Mouse (Mus musculus) left cerebral cortex, adult 11 months (tissue): ENCODE results near the gene Aldh1l1.

Experiments used
- DNase-seq: peaks from one replicate; pipeline ENCODE4 v3.0.0; 2022; ENCODE audit warnings: low spot score

The Aldh1l1 gene

DNA sequence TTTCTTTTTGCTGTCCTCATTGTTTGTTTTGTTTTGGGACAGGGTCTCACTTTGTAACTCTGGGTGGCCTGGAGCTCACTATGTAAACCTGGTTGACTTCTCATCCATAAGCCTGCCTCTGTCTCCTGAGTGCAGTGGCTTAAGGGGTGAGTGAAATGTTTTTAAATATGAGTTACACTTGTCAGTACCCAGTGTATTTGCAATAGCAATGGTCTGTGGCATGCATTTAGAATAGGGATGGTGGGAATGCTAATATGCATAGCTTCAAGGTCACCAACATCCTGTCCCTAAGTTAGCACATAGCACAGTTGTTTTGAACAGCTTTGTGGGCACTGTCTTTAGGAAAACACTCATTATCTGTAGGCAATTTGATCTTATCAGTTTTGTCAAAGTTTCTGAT lies 21.2 kb downstream of the Aldh1l1 start:
- DNase-seq: no peak

DNA sequence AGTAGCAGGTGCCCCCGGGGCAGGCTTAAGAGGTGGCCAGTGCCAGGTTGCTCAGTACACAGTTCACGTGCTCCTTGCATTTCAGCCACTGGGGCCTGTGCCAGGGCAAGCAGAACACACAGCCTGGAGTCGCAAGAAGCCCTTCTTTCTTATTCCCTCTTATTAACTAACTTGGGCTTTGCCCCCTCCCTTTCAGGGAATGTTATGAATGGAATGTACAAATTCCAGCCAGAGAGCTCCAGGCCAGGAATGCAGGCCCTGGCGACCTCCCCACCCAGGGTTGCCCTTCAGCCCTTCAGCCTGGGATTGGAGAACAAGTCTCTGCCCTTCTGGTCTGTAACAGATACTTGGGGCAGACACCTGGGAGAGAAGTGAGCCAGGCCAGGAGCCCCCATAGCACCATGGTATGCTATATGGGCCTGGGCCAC lies 22.0 kb downstream of the Aldh1l1 start:
- no peak for DNase-seq

DNA sequence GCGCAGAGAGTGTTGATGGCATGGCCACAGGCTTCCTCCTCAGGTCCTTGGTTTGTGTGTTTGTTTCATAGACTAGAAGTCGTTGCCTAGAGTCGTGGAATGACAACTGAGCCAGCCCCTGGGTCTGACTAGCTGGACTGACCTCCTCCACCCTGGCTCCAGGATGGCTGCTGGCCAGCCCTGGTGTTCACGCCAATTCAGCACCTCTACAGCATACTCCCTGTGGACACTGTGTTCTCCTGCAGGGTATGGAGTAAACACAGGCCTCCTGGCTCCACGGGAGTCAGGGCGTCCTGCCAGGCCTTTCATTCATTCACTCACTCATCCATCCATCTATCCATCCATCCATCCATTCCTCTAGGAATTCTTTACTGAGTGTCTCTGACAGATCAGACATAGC lies 22.9 kb downstream of the Aldh1l1 start:
- no peak for DNase-seq

DNA sequence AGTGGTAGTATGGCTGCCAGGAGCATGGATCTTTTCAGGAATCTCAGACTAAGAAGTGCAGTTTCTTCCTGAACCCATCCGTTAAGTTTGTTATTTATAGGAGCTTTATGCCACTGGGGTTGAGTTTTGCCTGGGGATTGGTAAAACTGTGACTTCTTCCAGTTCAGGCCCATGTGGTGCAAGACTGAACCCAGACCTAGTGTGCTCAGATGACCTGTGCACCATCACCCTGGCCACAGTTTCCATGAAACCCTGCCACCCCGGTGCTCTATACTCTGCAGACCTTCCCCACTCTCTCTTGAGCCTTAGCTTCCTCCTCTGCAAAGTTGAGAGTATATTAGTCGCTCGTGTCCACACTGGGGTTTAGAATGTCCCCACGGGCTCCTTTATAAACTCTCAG lies 26.2 kb downstream of the Aldh1l1 start:
- no peak for DNase-seq

DNA sequence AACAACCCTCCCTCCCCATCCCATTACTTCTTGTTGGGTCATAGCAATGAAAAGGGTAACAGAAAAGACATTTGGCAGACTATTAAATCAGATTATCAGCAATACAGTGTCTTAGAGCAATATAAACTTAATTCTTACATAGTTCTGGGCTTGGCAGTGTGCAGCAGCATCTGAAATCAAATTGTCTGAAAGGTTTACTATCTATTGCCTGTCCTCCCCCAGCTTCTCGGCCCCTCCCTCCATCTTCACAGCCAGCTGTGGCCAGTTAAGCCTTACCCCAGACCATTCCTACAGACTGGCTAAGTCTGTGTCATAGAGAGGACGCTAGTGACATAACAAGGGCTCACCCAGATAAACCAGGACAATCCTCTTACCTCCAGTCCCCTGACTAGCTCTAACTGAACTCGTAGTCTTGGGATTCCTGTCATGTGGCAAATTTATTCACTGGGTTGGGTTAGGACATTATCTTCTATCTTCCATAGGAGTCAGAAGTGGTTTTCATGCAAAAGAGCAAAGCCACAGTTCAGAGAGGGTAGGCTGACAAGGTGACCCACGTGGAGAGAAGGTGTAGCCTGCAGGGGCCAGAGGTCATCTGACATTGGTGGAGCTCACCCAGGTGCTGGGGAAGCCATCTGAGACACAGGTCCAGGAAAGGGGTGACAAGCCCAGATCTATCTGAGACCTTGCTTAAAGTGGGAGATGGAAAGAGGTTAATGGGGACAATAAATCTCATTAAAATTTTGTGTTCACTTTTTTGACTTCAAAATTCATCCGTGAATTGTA lies 27.0 kb downstream of the Aldh1l1 start:
- no peak for DNase-seq

DNA sequence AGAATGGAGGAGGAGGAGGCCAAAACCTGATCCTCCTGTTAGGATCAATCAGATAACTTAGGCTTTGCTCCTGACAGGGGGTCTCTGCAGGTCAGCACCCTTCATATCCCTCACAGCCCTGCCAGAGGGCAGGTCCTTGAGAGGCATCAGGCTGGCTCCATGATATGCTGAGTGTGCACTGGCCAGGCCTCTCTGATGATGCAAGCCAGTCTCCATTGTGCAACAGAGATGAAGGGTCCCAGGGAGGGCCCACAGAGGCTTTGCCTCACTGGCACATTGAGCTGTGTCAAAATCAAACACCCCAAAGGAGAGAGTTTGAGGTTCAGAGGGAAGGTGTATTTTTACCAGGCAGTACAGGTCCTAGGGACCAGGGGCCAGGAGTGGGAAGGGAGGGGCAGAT lies 28.1 kb downstream of the Aldh1l1 start:
- no peak for DNase-seq

DNA sequence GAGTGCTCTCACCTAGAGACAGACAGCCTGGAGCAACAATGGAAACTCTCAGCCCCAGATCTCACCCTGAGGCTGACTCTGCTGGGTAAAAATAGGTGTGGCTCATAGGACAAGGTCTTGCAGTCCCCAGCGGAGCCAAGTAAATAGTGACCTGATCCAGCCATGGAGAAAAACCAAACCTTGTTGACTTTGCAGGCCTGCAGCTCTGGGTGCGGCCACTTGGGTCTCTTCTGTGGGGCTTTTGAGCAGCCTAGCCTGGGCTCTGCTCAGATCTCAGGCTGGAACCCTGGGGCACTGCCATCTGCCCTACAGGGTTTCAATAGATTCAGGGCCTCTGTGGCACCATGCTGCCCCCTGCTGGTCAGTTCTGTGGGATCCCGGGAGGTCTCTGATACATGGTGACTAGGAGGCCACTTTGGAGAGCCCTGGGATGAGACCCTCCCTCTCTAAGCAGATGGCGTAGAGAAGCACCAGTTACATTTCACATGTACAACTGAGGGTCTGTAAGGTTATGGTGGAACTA lies 28.7 kb downstream of the Aldh1l1 start:
- peak; percentile 66 for DNase-seq

DNA sequence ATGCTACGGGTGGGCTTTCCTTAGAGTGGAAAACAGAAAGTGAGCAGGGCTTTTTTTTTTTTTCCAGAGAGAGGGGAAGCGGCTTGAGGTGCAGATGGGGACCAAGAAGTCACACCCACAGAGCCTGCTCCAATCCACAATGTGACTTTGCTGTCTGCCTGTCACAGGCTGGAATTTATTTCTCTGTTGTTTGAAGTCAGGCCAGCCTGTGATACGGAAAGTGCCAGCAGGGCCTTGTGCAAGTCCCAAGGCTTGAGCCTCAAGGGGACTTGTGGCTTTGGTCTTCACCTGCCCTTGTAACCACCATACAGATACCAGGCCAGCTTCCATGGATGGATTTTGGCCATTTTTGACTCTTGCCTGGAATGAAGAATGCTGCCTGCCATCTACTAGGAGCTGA lies 32.7 kb downstream of the Aldh1l1 start:
- DNase-seq: no peak

DNA sequence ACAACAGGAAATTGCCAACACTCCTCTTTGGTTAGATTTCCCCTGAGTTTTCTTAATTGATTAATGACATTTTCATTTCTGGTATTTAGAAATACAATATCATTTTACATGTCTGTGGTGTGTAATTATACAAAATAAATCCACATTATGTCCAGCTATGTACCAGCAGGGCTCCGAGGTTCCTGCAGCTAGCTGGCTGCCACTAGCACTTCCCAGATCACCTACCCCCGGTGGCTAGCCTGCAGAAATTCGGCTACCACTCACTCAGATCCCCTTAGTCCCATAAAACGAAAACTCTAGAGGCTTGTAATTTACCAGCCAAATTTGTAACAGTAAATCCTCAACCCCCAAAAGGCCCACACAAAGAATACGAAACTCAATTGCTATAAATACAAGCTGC lies 33.1 kb downstream of the Aldh1l1 start:
- no peak for DNase-seq

DNA sequence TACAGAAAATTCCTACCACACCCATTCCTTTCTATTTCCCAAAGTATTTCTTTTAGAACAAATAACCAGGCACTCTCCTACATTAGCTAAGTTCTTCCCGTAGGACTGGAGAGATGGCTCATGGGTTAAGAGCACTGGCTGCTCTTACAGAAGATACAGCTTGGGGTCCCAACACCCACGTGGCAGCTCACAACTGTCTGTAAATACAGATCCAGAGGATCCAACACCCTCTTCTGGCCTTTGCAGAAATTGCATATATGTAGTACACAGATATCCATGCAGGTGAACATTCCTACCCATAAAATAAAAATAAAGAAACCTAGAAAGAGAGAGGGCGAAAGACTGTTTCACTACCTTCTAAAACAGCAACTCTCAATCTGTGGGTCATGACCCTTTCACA lies 40.2 kb downstream of the Aldh1l1 start:
- DNase-seq: no peak

DNA sequence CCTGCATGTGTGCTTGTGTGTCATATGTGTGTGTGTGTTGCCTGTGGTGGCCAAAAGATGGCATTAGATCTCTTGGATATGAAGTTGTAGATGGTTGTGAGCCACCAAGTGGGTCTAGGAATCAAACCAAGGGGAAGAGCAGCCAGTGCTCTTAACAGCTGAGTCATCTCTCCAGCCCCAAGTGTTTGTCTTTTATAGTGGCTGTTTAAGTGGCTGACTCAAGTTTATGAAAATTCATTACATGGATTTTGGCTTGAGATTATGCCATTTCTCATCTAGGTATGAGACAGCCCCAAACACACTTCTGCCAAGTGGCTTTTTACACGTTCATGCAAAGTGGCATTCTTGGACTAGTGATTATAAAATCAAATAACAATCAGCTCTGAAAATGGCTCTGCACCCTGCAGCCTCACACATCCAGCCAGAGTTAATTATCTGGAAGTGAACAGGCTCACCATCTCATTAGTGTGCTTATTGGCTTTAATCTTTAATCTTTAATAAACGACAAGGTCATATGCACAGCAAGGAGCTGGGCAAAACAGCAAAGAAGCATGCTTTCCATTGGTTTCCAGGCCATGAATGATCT lies 43.3 kb downstream of the Aldh1l1 start:
- DNase-seq: no peak

DNA sequence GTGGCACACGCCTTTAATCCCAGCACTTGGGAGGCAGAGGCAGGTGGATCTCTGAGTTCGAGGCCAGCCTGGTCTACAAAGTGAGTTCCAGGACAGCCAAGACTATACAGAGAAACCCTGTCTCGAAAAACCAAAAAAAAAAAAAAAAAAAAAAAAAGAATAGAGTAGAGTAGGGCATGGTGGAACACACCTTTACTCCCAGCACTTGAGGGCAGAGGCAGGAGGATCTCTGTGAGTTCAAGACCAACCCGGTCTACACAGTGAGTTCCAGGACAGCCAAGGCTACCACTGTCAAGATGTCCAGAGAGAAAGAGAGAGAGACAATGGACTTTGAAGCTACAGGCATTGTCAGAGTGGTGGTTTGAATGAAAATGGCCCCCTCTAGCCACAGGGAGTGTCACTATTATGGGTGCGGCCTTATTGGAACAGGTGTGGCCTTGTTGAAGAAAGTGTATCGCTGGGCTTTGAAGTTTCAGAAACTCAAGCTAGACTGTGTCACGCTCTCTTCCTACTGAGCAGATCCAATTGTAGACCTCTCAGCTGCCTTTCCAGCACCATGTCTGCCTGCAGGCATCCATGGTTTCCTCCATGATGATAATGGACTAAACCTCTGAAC lies 46.5 kb downstream of the Aldh1l1 start:
- no peak for DNase-seq

DNA sequence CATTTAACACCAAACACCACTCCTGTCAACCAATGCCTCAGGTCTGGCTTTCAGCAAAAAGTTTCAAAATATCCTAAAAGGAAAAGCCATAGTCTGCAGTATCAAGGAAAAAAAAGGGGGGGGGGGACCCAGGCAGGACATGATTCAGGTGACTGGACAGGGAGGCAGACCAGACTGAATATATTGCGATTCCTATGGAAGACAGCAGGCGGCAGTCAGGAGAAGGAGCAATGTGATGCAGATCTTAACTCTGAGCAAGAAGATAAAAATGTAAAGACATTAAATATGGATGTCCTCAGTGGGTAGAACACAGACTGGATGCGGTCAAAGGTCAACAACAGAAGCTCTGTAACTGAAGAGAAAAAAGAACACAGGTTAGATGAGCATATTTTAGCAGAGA lies 47.3 kb downstream of the Aldh1l1 start:
- DNase-seq: no peak

DNA sequence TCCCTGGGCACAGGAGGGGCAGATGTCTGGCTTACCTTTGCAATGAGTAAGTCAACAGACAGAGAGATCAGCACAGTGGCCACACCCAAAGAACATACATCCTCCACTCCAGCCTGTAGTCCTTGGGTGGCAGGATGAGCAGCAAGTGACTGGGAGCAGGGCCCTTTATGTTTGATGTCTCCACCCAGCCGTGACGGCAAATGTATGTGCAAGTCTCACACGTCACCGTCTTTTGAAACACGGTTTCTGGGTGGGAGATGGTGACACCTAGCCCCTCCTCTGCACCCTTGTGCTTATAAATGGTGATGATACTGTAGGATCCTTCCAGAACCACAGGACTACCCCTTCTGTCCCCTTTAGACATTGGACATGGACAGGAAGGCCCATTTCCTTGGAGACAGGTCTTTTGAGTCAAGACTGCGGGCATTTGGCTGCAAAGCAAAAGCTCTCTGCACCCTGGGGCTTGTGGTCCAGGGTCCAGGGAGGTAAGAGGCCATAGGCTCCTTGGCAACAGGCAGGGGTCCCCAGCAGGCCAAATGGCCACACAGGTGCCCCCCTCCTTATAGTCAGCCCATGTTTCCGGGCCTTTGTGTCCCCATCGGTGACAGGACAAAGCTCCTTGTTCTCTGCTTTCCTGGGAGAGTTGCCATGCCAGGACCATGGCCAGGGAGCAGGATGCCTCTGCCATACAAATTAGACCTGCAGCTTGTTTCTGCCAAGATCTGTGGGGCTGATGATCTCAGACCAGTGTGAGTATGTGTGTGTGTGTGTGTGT lies 48.7 kb downstream of the Aldh1l1 start:
- DNase-seq: peak; percentile 80

DNA sequence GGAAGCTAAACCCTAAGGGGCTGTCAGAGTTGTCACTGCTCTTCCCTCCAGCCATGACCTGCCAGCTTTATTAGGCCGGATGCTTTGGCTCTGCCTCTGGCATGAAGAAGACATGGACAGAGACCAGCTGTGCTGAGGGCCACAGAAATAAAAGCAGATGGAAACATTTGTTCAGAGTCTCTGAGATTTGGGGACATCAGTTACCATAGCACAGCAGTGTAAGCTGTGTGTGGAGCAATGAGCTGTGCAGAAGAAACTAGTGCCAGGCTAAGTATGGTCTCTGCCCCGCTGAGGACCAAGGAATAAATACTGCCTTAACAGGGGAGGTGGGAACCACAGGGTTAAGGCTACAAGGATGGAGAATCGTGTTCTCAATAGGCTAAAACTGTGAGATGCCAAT lies 50.6 kb downstream of the Aldh1l1 start:
- no peak for DNase-seq

DNA sequence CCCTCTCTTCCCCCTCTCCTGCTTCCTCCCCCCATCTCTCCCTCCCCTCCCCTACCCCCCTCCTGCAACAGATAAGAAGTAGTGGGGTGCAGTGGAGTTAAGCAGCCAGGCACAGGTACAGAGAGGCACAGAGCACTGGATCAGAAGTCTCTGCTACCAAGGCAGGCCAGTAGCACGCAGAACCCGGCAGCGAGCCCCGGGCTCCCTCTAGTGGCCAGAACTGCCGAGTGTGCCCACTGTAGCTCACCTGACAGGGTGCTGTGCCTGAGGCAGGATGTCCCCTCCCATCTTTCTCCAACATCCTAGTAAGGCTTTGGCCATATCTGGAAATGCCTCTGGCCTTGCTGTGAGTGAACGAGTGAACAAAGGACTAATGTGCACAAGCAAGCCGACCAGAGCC lies 51.7 kb downstream of the Aldh1l1 start:
- peak; percentile 71 for DNase-seq

DNA sequence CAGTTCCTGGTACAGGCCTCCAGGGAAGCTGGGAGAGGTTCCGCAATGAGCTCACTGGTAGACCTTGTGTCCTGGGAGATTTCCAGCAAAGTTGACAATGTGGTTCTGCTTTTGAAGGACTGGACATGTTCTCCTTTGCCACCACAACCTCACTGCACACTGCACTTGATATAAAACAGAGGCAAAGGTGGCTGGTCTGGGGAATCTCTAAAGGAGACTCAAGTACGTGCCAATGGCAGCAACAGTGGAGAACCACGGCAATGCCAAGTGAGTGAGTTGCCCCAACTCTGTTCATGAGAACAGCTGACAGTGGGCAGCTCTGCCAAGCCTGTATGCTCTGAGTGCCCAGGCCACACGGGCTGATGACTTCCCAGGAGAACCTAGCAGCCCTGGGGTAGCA lies 53.0 kb downstream of the Aldh1l1 start:
- DNase-seq: no peak

DNA sequence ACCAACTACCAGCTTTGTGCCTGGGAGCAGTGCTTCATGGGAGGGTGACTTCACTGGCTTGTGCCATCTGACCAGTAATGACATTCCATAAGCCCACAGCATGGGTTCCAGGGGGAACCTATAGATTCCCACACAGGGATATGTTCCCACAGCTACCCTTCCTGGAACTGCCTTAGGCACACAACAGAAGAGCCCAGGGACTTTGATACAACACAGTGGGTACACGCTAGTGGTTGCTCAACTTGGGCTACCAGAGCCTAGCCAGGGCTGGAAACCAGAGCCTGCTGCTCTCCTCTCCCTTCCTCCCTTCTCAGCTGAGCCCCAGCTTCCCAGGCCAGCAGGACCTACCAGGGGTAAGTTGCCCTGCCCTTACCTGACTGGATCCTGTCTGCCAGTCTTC lies 54.3 kb downstream of the Aldh1l1 start:
- DNase-seq: no peak

DNA sequence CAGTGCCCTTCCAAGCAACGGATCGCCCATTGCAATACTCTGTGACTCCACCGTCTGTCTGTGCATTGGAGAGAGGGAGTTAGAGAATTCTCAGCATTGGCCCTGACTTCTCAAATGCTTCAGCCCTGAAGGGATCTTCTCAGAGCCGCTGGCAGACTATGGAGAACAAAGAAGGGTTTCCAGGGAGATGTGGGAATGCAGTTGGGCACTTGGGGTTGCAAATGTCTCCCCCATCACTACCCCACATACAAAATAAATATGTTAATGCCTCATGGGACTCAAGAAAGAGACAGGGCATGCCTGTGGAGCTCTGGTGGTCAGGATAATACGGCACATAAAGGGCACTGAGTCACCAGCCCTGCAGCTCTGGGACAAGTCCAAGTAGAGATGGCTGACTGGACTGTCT lies 55.1 kb downstream of the Aldh1l1 start:
- no peak for DNase-seq

DNA sequence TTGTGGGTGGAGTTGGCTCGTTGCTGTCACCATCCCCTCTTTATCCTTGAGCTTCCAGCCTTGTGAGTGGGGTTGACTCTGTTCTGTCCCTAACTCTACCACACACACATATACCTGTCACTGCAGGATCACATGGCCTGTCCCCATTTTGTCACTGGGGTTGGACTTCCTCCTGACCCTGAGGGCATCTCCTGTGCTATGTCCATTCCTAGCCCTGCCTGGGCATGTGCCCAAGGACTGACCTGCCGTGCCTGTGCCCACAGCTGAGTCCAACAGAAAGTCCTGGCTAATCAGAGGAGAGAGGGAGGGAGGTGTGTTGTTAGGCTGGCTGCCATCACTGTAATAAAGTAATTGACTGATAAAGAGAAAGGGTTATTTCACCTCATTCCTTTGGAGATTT lies 58.2 kb downstream of the Aldh1l1 start:
- no peak for DNase-seq

DNA sequence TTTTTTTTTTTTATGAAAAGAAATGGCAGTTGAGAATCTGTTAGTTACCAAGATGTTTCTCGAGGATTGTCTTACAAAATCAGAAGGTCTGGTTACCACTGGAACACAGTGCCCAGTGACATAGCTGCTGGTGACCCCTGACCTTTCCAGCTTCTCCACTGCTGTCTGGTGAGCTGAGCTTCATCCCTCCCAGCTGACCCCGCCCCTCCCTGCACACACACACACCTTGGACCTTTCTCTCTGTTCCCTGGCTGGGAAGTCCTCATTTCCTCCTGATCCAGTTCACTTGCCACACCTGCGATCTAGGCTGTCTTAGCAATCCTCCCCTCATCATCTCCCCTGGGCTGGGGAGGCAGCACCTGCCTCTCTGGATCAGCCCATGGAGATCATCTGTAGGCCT lies 60.0 kb downstream of the Aldh1l1 start:
- no peak for DNase-seq

DNA sequence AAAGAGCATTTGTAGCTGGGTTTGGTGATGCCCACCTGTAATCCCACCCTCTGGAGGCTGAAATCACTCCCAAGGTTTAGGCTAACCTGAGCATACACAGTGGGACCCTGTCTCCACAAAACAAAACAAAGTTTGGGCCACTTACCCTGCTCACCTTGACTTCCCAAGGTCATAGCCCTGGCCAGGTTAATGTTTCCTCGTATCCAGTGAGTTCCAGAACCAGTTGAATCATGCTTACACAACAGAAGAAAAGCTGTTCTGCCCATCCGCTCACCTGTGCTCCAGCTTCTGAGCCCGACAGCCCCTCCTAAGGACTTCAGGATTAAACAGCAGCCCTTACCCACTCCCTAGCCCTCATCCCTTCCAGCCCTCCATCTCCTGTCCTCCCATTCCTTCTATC lies 60.8 kb downstream of the Aldh1l1 start:
- no peak for DNase-seq
